Mouse (Mus musculus) liver, embryonic 13.5 days (tissue): ENCODE data around the gene Kcnn3. TPM values are rescaled to one million over a fixed set of nuclear protein-coding genes. Genes with fewer than 3 reads are reported as not detected.

Source experiments
- ATAC-seq: fragments of 200-750 bp; cut with Nextera tagmentation; 2 replicates; pipeline ENCODE4 v1.8.0; 2017; ENCODE audit warnings: low read depth, mild to moderate bottlenecking, moderate number of reproducible peaks, moderate library complexity
- DNase-seq: peaks from one replicate; pipeline ENCODE4 v3.0.0; 2022
- H3K27ac ChIP-seq: fragments of 300-500 bp; sonication (generic); 2 replicates; pipeline ENCODE4 v1.5.1; 2015; ENCODE audit warnings: moderate library complexity, mild to moderate bottlenecking, inconsistent platforms
- H3K27me3 ChIP-seq: fragments of 300-500 bp; sonication (generic); 2 replicates; pipeline ENCODE4 v1.6.1; 2015; ENCODE audit warnings: mild to moderate bottlenecking, inconsistent platforms
- H3K36me3 ChIP-seq: fragments of 300-500 bp; sonication (generic); 2 replicates; pipeline ENCODE4 v1.6.1; 2015; ENCODE audit warnings: mild to moderate bottlenecking, inconsistent platforms
- H3K4me1 ChIP-seq: fragments of 300-500 bp; sonication (generic); replicated peaks from 2 replicates; pipeline ENCODE4 v1.6.1; 2015; ENCODE audit warnings: inconsistent platforms
- H3K4me2 ChIP-seq: fragments of 300-500 bp; sonication (generic); 2 replicates; pipeline ENCODE4 v1.6.1; 2015; ENCODE audit warnings: inconsistent platforms, mild to moderate bottlenecking, moderate library complexity
- H3K4me3 ChIP-seq: fragments of 300-500 bp; sonication (generic); replicated peaks from 2 replicates; pipeline ENCODE4 v1.5.1; 2015; ENCODE audit warnings: mild to moderate bottlenecking, inconsistent platforms
- H3K9ac ChIP-seq: fragments of 300-500 bp; sonication (generic); 2 replicates; pipeline ENCODE4 v1.6.1; 2015; ENCODE audit warnings: mild to moderate bottlenecking, inconsistent platforms
- H3K9me3 ChIP-seq: fragments of 300-500 bp; sonication (generic); replicated peaks from 2 replicates; pipeline ENCODE4 v1.6.1; 2016; ENCODE audit warnings: inconsistent platforms
- WGBS: fragments of 180-500 bp; shearing (Covaris S2); methylation state at CpG from one replicate; pipeline ENCODE4 v1.1.7; 2015; ENCODE audit not compliant: insufficient replicate concordance; 5-methylcytosine and 5-hydroxymethylcytosine counted together
- polyA plus RNA-seq: library from polyadenylated mRNA; unstranded; fragments of >200 nt; fragmentation: Nextera tagmentation; extraction: Ambion mirVana; gene quantifications from 2 replicates; pipeline ENCODE4 v1.2.1, GENCODE M21; 2015

Gene Kcnn3
- polyA plus RNA-seq, 1 experiment from 2014 or later: 0.03 TPM

DNA sequence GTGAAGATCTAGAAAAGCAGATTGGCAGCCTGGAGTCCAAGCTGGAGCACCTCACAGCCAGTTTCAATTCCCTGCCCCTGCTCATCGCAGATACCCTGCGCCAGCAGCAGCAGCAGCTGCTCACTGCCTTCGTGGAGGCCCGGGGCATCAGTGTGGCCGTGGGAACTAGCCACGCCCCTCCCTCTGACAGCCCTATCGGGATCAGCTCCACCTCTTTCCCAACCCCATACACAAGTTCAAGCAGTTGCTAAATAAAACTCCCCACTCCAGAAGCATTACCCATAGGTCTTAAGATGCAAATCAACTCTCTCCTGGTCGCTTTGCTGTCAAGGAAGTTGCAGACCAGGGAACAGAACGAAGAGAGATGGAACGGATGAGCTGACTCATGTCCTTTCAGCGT, 147.2 kb downstream of the Kcnn3 start:
- ATAC-seq: no peak
- Histone ChIP-seq H3K4me2 (no peak overlapping the region), H3K9me3 (no peaks in the 10 kb centered on the region), H3K9ac (no peak overlapping the region), H3K27ac (no peak overlapping the region), H3K27me3 (no peaks in the 10 kb centered on the region), H3K36me3 (no peaks in the 10 kb centered on the region), H3K4me1 (no peaks in the 10 kb centered on the region), H3K4me3 (no peak overlapping the region)
- DNase-seq: no peak
- WGBS: 21% methylated on average over 11 of the region's 11 CpGs

GRCm38 (mm10) chr3:89671334-89671733, 151.4 kb downstream of the Kcnn3 start:
- H3K9ac ChIP-seq: no peak overlapping the region
- H3K9me3 ChIP-seq: no peaks in the 10 kb centered on the region
- WGBS: 45% methylated on average over 6 of the region's 6 CpGs

DNA sequence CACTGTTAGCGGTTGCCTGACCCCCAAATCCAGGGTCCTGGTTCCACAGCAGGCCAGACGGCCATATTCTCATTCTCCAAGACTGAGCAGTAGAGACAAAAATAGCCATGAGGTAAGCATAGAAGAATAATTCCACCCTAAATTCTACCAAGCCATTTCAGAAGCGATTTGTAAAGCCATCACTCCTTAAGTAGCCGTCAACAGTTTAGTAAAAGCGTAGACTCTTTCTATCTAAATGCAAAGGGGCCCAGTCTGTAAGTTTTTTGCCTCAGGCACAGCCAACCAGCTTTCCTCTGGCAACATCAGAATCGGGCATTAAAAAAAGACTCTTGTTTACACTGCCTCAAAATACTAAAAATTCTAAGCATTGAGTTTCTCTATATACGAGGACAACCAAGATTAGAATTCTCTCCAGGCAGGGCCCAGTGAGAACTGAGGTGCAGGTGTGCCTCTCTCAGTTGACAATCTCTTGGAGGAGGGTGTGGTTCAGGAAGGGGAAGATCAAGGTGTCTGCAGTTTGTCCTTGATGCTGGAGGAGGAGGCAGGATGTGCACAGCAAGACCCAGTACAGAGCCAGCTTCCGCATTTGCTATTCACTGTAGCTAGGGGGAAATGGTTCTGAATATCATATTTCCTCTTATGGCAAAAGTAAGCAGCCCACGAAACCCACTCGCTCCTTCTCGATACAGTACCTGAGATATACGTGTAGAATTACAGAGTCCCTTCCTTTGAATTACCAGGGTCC, 152.8 kb downstream of the Kcnn3 start:
- no peak overlapping the region for H3K4me3 ChIP-seq
- H3K4me2 ChIP-seq: no peak overlapping the region
- H3K27me3 ChIP-seq: no peaks in the 10 kb centered on the region
- H3K36me3 ChIP-seq: no peaks in the 10 kb centered on the region
- H3K9me3 ChIP-seq: no peaks in the 10 kb centered on the region
- no peak for DNase-seq
- no peak overlapping the region for H3K9ac ChIP-seq
- WGBS: 56% methylated on average over 12 of the region's 12 CpGs
- H3K27ac ChIP-seq: no peak overlapping the region
- ATAC-seq: no peak
- H3K4me1 ChIP-seq: no peaks in the 10 kb centered on the region

More at GRCm38 (mm10) chr3:89671334-89671733, 151.4 kb downstream of the Kcnn3 start:
- ATAC-seq: no peak
- Histone ChIP-seq H3K27ac (no peak overlapping the region), H3K4me2 (no peak overlapping the region), H3K4me3 (no peak overlapping the region), H3K4me1 (no peaks in the 10 kb centered on the region), H3K27me3 (no peaks in the 10 kb centered on the region), H3K36me3 (no peaks in the 10 kb centered on the region)
- DNase-seq: no peak

DNA sequence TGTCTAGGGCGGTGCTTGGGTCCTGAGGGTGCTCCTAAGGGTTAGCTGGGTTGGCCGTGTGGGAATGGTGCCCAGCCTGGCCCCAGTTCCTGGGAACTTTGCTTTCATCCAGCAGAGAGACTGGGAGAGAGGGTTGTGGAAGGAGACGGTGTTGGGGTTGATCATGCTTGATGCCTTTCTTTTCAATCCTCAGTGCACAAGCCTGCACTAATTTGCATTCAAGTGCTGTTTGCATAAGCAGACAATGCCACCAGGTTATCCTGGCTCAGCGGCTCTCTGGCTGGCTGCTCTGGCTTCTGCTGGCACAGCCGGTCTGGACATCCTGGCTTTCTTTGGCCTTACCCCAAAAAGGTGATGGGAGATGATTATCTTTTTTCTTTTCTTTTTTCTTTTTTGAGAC, 157.7 kb downstream of the Kcnn3 start:
- Histone ChIP-seq H3K4me3 (no peak overlapping the region), H3K27me3 (peaks cover 17% of the 10 kb centered on the region), H3K9ac (no peak overlapping the region), H3K36me3 (no peaks in the 10 kb centered on the region), H3K9me3 (no peaks in the 10 kb centered on the region), H3K4me1 (no peaks in the 10 kb centered on the region), H3K27ac (no peak overlapping the region), H3K4me2 (no peak overlapping the region)
- 69% methylated on average over 5 of the region's 5 CpGs for WGBS
- DNase-seq (no peak), ATAC-seq (no peak)

DNA sequence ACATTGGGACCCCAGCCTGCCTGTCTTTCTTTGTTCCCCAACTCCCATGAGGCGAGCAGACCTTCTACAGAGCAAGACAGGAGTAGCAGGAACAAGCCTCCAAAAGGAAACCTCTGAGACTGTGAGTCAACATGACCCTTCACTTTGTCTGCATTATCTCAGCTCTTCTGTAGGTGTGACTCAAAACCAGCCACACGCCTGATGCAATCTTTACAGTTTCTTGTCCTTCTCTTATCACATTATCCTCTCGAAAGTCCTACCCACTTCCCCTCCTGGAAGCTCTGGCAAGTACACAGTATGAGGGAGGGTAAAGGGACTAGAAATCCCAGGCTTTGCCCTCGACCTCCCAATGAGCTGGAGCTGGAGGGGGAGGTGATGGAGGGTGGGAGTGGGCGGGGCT, 166.1 kb downstream of the Kcnn3 start:
- no peak overlapping the region for H3K4me3 ChIP-seq
- H3K9ac ChIP-seq: no peak overlapping the region
- ATAC-seq (no peak), DNase-seq (no peak)
- H3K27ac ChIP-seq: no peak overlapping the region
- H3K4me2 ChIP-seq: no peak overlapping the region
- H3K36me3 ChIP-seq: no peaks in the 10 kb centered on the region
- H3K4me1 ChIP-seq: no peaks in the 10 kb centered on the region
- 23% methylated on average over 5 of the region's 5 CpGs for WGBS
- peaks cover 45% of the 10 kb centered on the region for H3K27me3 ChIP-seq
- H3K9me3 ChIP-seq: no peaks in the 10 kb centered on the region

- Histone ChIP-seq H3K27ac (no peak overlapping the region), H3K4me1 (no peaks in the 10 kb centered on the region), H3K4me2 (peak overlapping the region; percentile 49), H3K4me3 (peak overlapping the region; percentile 26), H3K36me3 (no peaks in the 10 kb centered on the region), H3K27me3 (peaks cover 22% of the 10 kb centered on the region), H3K9me3 (no peaks in the 10 kb centered on the region), H3K9ac (no peak overlapping the region)
- 7% methylated on average over 25 of the region's 25 CpGs for WGBS
- peak; percentile 35 for DNase-seq
- no peak; the same call in 1 of the 2 replicates for ATAC-seq
These were observed 169.0 kb downstream of the Kcnn3 start for GRCm38 (mm10) chr3:89688694-89689581.

- no peaks in the 10 kb centered on the region for H3K4me1 ChIP-seq
- no peaks in the 10 kb centered on the region for H3K9me3 ChIP-seq
- no peak overlapping the region for H3K4me2 ChIP-seq
- 57% methylated on average over 9 of the region's 9 CpGs for WGBS
- H3K27ac ChIP-seq: no peak overlapping the region
- H3K27me3 ChIP-seq: peaks cover 21% of the 10 kb centered on the region
- ATAC-seq: no peak
- no peak for DNase-seq
- no peak overlapping the region for H3K4me3 ChIP-seq
- no peak overlapping the region for H3K9ac ChIP-seq
- H3K36me3 ChIP-seq: no peaks in the 10 kb centered on the region
These were observed 171.8 kb downstream of the Kcnn3 start for GRCm38 (mm10) chr3:89691776-89692175.

- H3K27ac ChIP-seq: no peak overlapping the region
- 72% methylated on average over 12 of the region's 12 CpGs for WGBS
- no peaks in the 10 kb centered on the region for H3K36me3 ChIP-seq
- H3K9ac ChIP-seq: no peak overlapping the region
- no peak overlapping the region for H3K4me3 ChIP-seq
- no peaks in the 10 kb centered on the region for H3K27me3 ChIP-seq
- DNase-seq (no peak), ATAC-seq (no peak)
- H3K4me2 ChIP-seq: no peak overlapping the region
- no peaks in the 10 kb centered on the region for H3K9me3 ChIP-seq
- H3K4me1 ChIP-seq: no peaks in the 10 kb centered on the region
These were observed 176.3 kb downstream of the Kcnn3 start for GRCm38 (mm10) chr3:89696152-89696821.

GRCm38 (mm10) chr3:89698958-89699357, 179.0 kb downstream of the Kcnn3 start:
- Histone ChIP-seq H3K4me3 (no peak overlapping the region), H3K27me3 (0 out of 2 replicates have a peak, but pooled peaks cover 4% of the 10 kb centered on the region), H3K9ac (no peak overlapping the region), H3K36me3 (no peaks in the 10 kb centered on the region), H3K4me2 (no peak overlapping the region), H3K4me1 (no peaks in the 10 kb centered on the region), H3K9me3 (no peaks in the 10 kb centered on the region), H3K27ac (no peak overlapping the region)
- ATAC-seq (no peak), DNase-seq (no peak)
- 71% methylated on average over 1 of the region's 1 CpGs for WGBS

DNA sequence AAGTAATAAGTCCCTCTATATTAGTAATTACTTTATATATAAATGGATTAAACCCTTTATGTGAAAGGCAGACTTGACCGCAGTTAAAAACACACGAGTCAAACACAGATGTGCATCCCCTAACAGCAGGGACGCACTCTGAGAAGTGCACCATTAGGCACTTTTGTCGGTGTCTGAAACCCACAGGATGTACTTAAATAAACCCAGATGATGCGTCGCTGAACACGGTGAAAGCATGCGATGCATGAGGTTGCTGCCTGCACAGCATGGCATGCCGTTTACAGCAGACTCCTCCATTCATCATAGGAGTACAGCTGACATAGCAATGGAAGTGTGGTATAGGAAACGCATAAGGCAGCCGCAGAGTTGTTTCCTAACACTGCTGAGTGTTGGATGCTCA, 180.5 kb downstream of the Kcnn3 start:
- DNase-seq (no peak), ATAC-seq (no peak)
- Histone ChIP-seq H3K27ac (no peak overlapping the region), H3K4me3 (no peak overlapping the region), H3K27me3 (0 out of 2 replicates have a peak, but pooled peaks cover 4% of the 10 kb centered on the region), H3K4me2 (no peak overlapping the region), H3K9ac (no peak overlapping the region), H3K4me1 (no peaks in the 10 kb centered on the region), H3K36me3 (no peaks in the 10 kb centered on the region), H3K9me3 (no peaks in the 10 kb centered on the region)
- WGBS: 64% methylated on average over 11 of the region's 11 CpGs

DNA sequence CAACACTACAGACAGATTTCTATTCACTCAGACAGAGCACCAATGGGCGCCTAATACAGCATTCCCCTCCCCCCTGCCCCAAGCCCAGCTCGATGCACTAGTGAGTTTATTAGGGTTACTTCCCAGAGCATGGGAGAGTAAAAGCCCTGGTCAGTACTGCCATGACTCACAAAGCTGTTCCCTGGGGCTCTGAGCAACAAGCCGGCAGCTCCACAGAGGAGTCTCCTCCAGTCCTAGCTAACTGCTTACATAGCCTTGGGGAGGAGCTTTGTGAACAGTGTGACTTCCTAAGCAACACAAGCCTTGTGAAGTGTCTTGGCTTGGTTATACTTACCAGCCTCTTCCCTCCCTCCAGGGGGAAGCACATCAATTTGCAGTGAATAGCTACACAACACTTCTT, 183.6 kb downstream of the Kcnn3 start:
- no peak overlapping the region for H3K9ac ChIP-seq
- no peak overlapping the region for H3K4me2 ChIP-seq
- H3K27me3 ChIP-seq: 0 out of 2 replicates have a peak, but pooled peaks cover 4% of the 10 kb centered on the region
- DNase-seq (no peak), ATAC-seq (no peak)
- H3K9me3 ChIP-seq: no peaks in the 10 kb centered on the region
- no peaks in the 10 kb centered on the region for H3K4me1 ChIP-seq
- 34% methylated on average over 3 of the region's 3 CpGs for WGBS
- H3K4me3 ChIP-seq: no peak overlapping the region
- H3K36me3 ChIP-seq: no peaks in the 10 kb centered on the region
- no peak overlapping the region for H3K27ac ChIP-seq
